Mouse (Mus musculus) forebrain, embryonic 10.5 days (tissue): ENCODE results near the gene Slc38a1. TPM values are rescaled to one million over a fixed set of nuclear protein-coding genes. Genes with fewer than 3 reads are reported as not detected.

Experiments
- DNase-seq: peaks from one replicate; pipeline ENCODE4 v3.0.0-alpha.2; 2017; ENCODE audit warnings: low spot score; ENCODE audit errors: extremely low spot score
- H3K27ac ChIP-seq: fragments of 300-500 bp; sonication (generic); 2 replicates; pipeline ENCODE4 v1.5.1; 2016; ENCODE audit warnings: mild to moderate bottlenecking
- H3K27me3 ChIP-seq: fragments of 300-500 bp; sonication (generic); 2 replicates; pipeline ENCODE4 v1.6.1; 2016; ENCODE audit warnings: mild to moderate bottlenecking; ENCODE audit not compliant: poor library complexity, severe bottlenecking
- H3K36me3 ChIP-seq: fragments of 300-500 bp; sonication (generic); replicated peaks from 2 replicates; pipeline ENCODE4 v1.6.1; 2016; ENCODE audit warnings: mild to moderate bottlenecking, moderate library complexity
- H3K4me1 ChIP-seq: fragments of 300-500 bp; sonication (generic); 2 replicates; pipeline ENCODE4 v1.6.1; 2016
- H3K4me3 ChIP-seq: fragments of 300-500 bp; sonication (generic); 2 replicates; pipeline ENCODE4 v1.5.1; 2016; ENCODE audit warnings: mild to moderate bottlenecking, moderate library complexity
- H3K9me3 ChIP-seq: fragments of 300-500 bp; sonication (generic); 2 replicates; pipeline ENCODE4 v1.6.1; 2016; ENCODE audit warnings: mild to moderate bottlenecking, moderate library complexity
- WGBS: fragments of 180-500 bp; shearing (Covaris S2); methylation state at CpG from one replicate; pipeline ENCODE4 v1.1.7; 2016; 5-methylcytosine and 5-hydroxymethylcytosine counted together
- polyA plus RNA-seq: library from polyadenylated mRNA; unstranded; fragments of >200 nt; fragmentation: Nextera tagmentation; extraction: Ambion mirVana; gene quantifications from 2 replicates; pipeline ENCODE4 v1.2.1, GENCODE M21; 2016

The Slc38a1 gene
- polyA plus RNA-seq = 127 and 138 TPM in 2 replicates

GRCm38 (mm10) chr15:96642436-96643405 lies at the start of gene Slc38a1:
Slc38a1 (minus strand) TSS chr15:96642913.
- peak within 1 kb of the TSS; percentile 96 for H3K4me3 ChIP-seq
- whole genome bisulfite sequencing = under 1% methylated on average over 69 of the region's 70 CpGs

GRCm38 (mm10) chr15:96692401-96692800 lies 49.7 kb upstream of the Slc38a1 start:
- WGBS = 93% methylated on average over 11 of the region's 11 CpGs
- H3K4me3 ChIP-seq = no peak overlapping the region
- peaks cover 21% of the 10 kb centered on the region for H3K4me1 ChIP-seq
- DNase-seq = no peak
- H3K9me3 ChIP-seq = no peaks in the 10 kb centered on the region
- peaks cover 100% of the 10 kb centered on the region for H3K36me3 ChIP-seq
- no peaks in the 10 kb centered on the region for H3K27me3 ChIP-seq
- H3K27ac ChIP-seq = no peak overlapping the region

More at GRCm38 (mm10) chr15:96642436-96643405, at the start of gene Slc38a1:
- DNase-seq = peak; percentile 89
- Histone ChIP-seq H3K9me3 (peaks cover 5% of the 10 kb centered on the region; the same call in 1 of the 2 replicates), H3K4me1 (peaks cover 43% of the 10 kb centered on the region), H3K27me3 (no peaks in the 10 kb centered on the region), H3K36me3 (peaks cover 25% of the 10 kb centered on the region), H3K27ac (peak within 1 kb of the TSS; percentile 100)

DNA sequence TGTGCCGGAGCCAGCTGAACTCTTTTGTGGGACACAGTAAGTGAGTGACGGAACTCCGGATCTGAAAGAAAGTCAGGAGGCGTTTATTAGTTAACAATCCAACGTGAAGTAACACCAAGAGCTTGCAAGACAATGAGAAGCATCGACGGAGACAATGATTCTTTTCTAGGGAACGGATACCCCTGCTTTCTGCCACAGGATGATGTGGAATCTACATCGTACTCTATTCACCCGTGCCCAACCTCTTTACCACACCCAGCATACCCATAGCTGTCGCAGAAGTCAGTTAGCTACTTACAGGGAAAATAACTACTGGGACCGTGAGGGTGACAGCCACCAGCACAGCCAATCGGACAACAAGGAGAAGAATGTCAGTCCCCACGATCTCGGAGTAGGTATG lies 48.7 kb upstream of the Slc38a1 start:
- peaks cover 100% of the 10 kb centered on the region for H3K36me3 ChIP-seq
- no peak for DNase-seq
- WGBS = 95% methylated on average over 15 of the region's 15 CpGs
- H3K4me3 ChIP-seq = no peak overlapping the region
- no peak overlapping the region for H3K27ac ChIP-seq
- no peaks in the 10 kb centered on the region for H3K9me3 ChIP-seq
- H3K27me3 ChIP-seq = no peaks in the 10 kb centered on the region
- H3K4me1 ChIP-seq = peaks cover 11% of the 10 kb centered on the region

- no peaks in the 10 kb centered on the region for H3K9me3 ChIP-seq
- no peaks in the 10 kb centered on the region for H3K27me3 ChIP-seq
- H3K27ac ChIP-seq = no peak overlapping the region
- DNase-seq = no peak
- no peak overlapping the region for H3K4me3 ChIP-seq
- H3K4me1 ChIP-seq = peaks cover 5% of the 10 kb centered on the region
- H3K36me3 ChIP-seq = peaks cover 96% of the 10 kb centered on the region
- 96% methylated on average over 13 of the region's 13 CpGs for WGBS
Observed at GRCm38 (mm10) chr15:96690829-96691228, 48.1 kb upstream of the Slc38a1 start.

- DNase-seq = no peak
- H3K9me3 ChIP-seq = no peaks in the 10 kb centered on the region
- 95% methylated on average over 9 of the region's 9 CpGs for WGBS
- H3K36me3 ChIP-seq = peaks cover 87% of the 10 kb centered on the region
- no peak overlapping the region for H3K27ac ChIP-seq
- no peak overlapping the region for H3K4me3 ChIP-seq
- no peaks in the 10 kb centered on the region for H3K4me1 ChIP-seq
- H3K27me3 ChIP-seq = no peaks in the 10 kb centered on the region
Observed at GRCm38 (mm10) chr15:96689919-96690318, 47.2 kb upstream of the Slc38a1 start.

GRCm38 (mm10) chr15:96688784-96689318 lies 46.1 kb upstream of the Slc38a1 start:
- no peaks in the 10 kb centered on the region for H3K9me3 ChIP-seq
- peaks cover 5% of the 10 kb centered on the region for H3K4me1 ChIP-seq
- no peak for DNase-seq
- H3K27ac ChIP-seq = no peak overlapping the region
- 95% methylated on average over 12 of the region's 12 CpGs for WGBS
- H3K4me3 ChIP-seq = no peak overlapping the region
- H3K36me3 ChIP-seq = peaks cover 76% of the 10 kb centered on the region
- H3K27me3 ChIP-seq = no peaks in the 10 kb centered on the region

DNA sequence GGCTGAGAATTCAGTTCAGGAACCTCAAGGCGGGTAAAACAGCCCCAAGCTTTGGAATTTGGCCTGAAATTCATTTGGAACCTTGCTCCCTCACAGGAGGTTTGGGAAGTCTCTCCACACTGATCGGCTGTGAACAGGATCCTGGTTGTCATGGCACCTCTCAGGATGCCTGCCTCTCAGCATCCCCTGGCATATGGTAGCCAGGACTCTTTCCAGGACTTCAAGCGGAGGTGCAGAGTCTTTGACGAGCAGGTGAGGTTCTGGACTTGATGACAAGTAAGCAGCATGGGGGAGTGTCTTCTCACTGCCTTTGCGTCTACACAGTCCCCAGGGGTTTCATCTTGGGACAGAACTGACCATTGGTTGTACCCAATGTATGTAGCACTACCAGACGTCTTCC lies 45.3 kb upstream of the Slc38a1 start:
- Histone ChIP-seq H3K4me1 (peaks cover 5% of the 10 kb centered on the region), H3K27ac (no peak overlapping the region), H3K27me3 (no peaks in the 10 kb centered on the region), H3K9me3 (no peaks in the 10 kb centered on the region), H3K4me3 (no peak overlapping the region), H3K36me3 (peaks cover 68% of the 10 kb centered on the region)
- WGBS = 88% methylated on average over 6 of the region's 6 CpGs
- no peak for DNase-seq

DNA sequence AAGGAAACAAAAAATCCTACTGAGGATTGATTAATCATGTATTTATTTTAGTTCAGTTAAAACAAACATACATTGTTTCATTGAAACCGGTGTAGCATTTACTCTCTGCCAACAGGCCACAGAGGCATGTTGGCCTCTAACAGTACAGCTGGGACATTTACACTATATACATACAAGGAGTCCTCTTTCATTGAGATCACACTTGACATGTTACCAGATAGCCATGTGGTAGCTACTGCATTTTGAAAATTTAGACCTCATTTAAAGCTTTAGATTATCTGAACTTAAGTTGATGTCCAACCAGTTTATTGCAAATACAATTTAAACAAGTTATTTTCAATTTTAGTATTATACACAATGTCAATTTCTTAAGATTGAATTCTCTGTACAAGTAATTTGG lies 44.7 kb upstream of the Slc38a1 start:
- no peak overlapping the region for H3K27ac ChIP-seq
- H3K4me1 ChIP-seq = peaks cover 5% of the 10 kb centered on the region
- H3K36me3 ChIP-seq = peaks cover 61% of the 10 kb centered on the region
- no peaks in the 10 kb centered on the region for H3K27me3 ChIP-seq
- H3K9me3 ChIP-seq = no peaks in the 10 kb centered on the region
- H3K4me3 ChIP-seq = no peak overlapping the region
- 59% methylated on average over 1 of the region's 1 CpGs for WGBS
- no peak for DNase-seq

DNA sequence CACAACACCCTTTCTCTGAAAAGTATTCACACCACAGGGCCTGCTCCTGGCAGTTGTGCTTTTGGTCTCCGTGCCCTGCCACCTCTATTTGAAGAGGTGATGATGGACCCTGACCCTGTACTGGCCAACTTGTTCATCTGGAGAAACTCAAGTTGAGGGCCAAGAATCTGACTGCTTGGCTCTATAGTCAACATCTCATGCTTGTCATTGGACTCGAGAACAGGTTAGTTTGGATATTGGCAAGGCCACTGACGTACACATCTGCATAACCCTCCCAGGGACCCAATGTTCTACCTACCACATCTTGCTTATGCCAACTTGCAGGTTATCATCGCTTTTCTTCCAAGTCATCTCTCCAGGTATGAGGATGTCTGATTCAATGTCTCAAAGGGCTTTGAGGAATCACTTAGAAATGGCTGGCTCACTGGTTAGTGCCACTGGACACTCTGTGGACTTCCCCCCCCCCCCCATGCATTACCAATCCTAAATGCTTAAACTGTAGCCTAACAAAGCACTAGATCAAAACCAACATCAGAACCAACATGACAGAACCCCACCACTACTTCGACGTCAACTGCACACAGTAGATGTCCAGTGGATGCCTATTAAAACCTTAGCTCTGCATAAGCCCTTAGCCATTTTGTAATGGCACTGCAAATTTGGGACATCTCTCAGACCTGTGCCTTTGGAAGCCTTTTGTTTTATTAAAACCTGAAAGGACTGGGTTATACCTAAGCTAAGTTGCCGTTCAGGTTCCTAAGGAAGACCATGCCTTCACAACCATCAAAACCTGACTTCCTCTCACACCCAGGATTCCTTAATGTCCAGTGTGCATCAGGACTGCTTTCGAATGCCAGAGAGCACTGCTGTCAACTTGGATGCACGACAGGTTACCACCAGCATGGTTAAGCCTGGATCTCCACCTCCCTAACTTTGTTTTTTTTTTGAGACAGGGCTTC lies 43.8 kb upstream of the Slc38a1 start:
- Histone ChIP-seq H3K9me3 (no peaks in the 10 kb centered on the region), H3K4me3 (no peak overlapping the region), H3K4me1 (peaks cover 5% of the 10 kb centered on the region), H3K27me3 (no peaks in the 10 kb centered on the region), H3K36me3 (peaks cover 52% of the 10 kb centered on the region), H3K27ac (no peak overlapping the region)
- 86% methylated on average over 9 of the region's 9 CpGs for WGBS
- no peak for DNase-seq

GRCm38 (mm10) chr15:96685273-96685672 lies 42.6 kb upstream of the Slc38a1 start:
- H3K36me3 ChIP-seq = peaks cover 40% of the 10 kb centered on the region
- H3K27ac ChIP-seq = no peak overlapping the region
- DNase-seq = no peak
- no peak overlapping the region for H3K4me3 ChIP-seq
- WGBS = 80% methylated on average over 6 of the region's 6 CpGs
- H3K4me1 ChIP-seq = peaks cover 5% of the 10 kb centered on the region
- no peaks in the 10 kb centered on the region; the same call in 1 of the 2 replicates for H3K27me3 ChIP-seq
- no peaks in the 10 kb centered on the region for H3K9me3 ChIP-seq

DNA sequence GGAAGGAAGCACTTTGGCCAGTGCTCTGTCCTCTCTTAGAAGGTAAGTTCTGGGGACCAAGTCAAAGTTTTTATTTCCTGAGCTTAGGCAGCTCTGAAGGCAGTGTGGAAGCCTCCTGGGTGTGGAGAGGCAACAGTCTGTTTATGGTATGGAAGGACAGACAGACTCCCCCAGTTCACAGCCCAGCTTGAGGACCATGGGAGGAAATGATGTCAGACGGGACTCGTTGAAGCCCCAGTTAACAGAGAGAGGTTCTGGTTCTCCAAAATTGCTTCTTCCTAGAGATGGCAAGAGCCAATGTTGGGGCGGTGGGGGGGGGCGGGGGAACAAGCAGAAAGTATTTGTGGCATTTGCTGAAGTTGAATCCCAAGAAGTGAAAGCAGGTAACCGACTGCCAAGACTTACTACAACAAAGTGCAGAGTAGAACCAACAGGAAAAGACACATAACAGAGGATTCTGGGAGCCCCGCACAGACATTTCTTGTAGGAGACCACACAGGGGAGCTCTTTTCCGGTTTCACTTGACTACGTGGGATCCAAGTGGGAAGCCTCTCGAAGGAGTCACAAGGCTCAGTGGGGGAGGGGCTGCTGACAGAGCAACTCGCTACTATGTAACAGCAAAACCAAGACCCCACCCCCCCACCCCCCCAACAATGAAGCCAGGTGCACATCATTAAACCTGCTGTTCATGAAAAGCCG lies 41.6 kb upstream of the Slc38a1 start:
- H3K9me3 ChIP-seq = no peaks in the 10 kb centered on the region
- H3K4me1 ChIP-seq = peaks cover 5% of the 10 kb centered on the region
- no peak for DNase-seq
- H3K27me3 ChIP-seq = no peaks in the 10 kb centered on the region; the same call in 1 of the 2 replicates
- no peak overlapping the region for H3K4me3 ChIP-seq
- WGBS = 51% methylated on average over 11 of the region's 11 CpGs
- H3K36me3 ChIP-seq = peaks cover 30% of the 10 kb centered on the region
- H3K27ac ChIP-seq = no peak overlapping the region
